Mouse (Mus musculus) cortical plate, adult 2 months (tissue): Measurements from ENCODE around the gene Slamf8.

Experiments
- CTCF ChIP-seq: fragments of 200-500 bp; IDR thresholded peaks from 2 replicates; pipeline ENCODE4 v1.5.1; 2011; ENCODE audit warnings: mild to moderate bottlenecking, control low read depth, low read length; ENCODE audit not compliant: insufficient read depth; ENCODE audit errors: extremely low read depth
- POLR2A ChIP-seq: fragments of 200-500 bp; IDR thresholded peaks from 2 replicates; pipeline ENCODE4 v1.6.1; 2011; ENCODE audit warnings: mild to moderate bottlenecking, low read length, control low read depth; ENCODE audit not compliant: insufficient read depth; ENCODE audit errors: extremely low read depth

DNA sequence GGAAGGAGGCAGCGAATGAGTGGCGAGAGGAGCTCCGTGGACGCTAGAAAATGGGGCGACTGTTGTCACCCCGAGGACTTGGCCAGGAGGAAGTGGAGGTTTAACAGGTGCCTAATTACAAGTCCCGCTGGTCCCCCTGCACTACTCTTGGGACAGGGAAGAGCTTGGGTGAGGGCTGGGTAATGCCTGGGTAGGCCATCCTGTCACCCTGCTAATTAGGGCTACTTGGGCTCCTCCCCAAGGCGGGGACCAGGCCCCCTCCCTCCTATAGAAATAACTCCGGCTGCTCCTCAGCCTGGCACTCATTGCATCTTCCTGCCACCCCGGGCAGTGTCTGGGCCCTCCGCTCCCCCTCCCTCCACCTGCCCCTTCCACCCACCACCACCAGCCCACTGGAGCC is 34.7 kb downstream of the Slamf8 start, which contains the start of gene Vsig8:
- TF ChIP-seq POLR2A (no peak), CTCF (no peak)
